Mouse (Mus musculus): ENCODE results near the gene Lhx9. TPM values are rescaled to one million over a fixed set of nuclear protein-coding genes. Genes with fewer than 3 reads are reported as not detected.

The Lhx9 gene
- polyA plus RNA-seq, 1 experiment from 2014 or later = 0.15 TPM

DNA sequence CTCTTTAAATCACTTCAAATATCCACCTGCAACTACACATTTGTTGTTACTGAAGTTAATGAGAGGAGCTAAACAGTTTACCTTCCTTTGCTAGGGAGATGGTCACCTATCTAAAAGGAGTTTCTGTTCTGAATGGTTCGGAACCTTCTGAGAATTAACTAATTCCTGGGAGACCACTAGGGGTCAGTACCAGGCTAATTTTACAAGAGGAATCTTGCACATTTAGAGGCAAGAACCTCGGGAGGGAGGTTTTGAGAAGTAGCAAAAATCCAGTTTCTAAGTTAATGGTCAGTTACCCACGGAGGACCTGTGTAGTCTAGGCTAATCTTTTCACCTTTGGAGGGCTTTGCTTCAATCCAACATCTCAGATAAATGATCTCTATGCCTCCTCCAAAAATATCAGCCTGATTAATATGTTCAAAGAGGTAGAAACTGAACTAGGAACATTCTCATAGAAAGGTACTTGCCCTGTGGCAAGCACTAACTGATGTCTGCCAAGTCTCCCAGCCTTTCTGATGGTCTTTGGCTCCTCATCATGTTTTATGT lies 12.9 kb downstream of the Lhx9 start:
- WGBS = 3% methylated on average over 3 of the region's 3 CpGs
- 0 out of 2 replicates have a peak, but pooled peaks have one; percentile 40 for ATAC-seq
- H3K27ac ChIP-seq = no peak overlapping the region
- H3K9me3 ChIP-seq = no peaks in the 10 kb centered on the region
- H3K4me3 ChIP-seq (replicated peaks) = no peak overlapping the region
- peaks cover 66% of the 10 kb centered on the region for H3K27me3 ChIP-seq (replicated peaks)
- H3K9ac ChIP-seq = no peak overlapping the region
- no peaks in the 10 kb centered on the region for H3K36me3 ChIP-seq
- no peaks in the 10 kb centered on the region; the same call in 1 of the 2 replicates for H3K4me1 ChIP-seq (replicated peaks)
- H3K4me2 ChIP-seq (replicated peaks) = no peak overlapping the region

DNA sequence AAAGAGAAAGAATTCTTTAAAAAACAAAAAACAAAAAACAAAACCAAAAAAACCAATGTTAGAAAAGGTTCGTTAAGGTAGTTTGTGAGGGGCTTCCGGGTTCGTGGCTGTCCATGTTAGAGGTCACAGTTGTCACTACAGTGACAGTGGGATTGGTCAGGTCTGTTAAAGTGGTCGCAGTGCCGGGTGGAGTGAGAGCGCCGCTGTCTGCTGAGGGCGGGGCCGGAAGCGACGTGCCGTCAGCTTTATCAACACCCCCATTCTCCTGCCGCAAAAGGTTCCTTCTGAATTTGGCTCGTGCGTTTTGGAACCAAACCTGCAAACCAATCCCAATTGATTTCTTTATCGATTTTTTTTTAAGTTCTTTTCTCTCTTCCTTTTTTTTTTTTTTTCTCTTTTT lies 17.1 kb downstream of the Lhx9 start:
- under 1% methylated on average over 16 of the region's 16 CpGs for WGBS
- ATAC-seq = peak; percentile 56; the same call in 1 of the 2 replicates
- peak overlapping the region; percentile 23 for H3K4me3 ChIP-seq (replicated peaks)
- no peak overlapping the region for H3K27ac ChIP-seq
- H3K27me3 ChIP-seq (replicated peaks) = peaks cover 31% of the 10 kb centered on the region
- peak overlapping the region; percentile 62 for H3K4me2 ChIP-seq (replicated peaks)
- H3K36me3 ChIP-seq = no peaks in the 10 kb centered on the region
- H3K9me3 ChIP-seq = no peaks in the 10 kb centered on the region
- H3K4me1 ChIP-seq (replicated peaks) = no peaks in the 10 kb centered on the region
- no peak overlapping the region for H3K9ac ChIP-seq

DNA sequence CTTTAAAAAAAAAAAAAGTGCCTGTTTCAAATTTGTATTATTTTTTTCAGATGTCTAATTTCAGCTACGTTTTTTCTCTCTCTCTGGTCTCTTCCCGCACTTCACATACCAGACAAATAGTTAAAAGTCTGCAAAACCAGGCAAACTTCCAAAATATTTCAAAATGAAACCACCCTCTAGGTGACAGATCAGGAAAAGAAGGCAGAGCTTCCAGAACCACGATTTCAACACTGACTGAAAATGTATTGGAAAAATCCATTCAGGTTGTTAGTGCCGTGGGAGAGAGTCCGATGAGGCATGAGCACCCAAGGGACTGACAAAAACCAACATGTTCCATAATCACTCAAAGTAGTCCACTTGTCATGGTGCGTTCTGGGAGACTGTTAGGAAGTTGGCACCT lies 21.5 kb downstream of the Lhx9 start:
- H3K27me3 ChIP-seq (replicated peaks) = peaks cover under 1% of the 10 kb centered on the region; the same call in 1 of the 2 replicates
- 66% methylated on average over 6 of the region's 6 CpGs for WGBS
- ATAC-seq = no peak
- no peak overlapping the region for H3K4me3 ChIP-seq (replicated peaks)
- no peak overlapping the region for H3K9ac ChIP-seq
- no peaks in the 10 kb centered on the region for H3K4me1 ChIP-seq (replicated peaks)
- no peak overlapping the region for H3K4me2 ChIP-seq (replicated peaks)
- no peak overlapping the region for H3K27ac ChIP-seq
- H3K36me3 ChIP-seq = no peaks in the 10 kb centered on the region
- H3K9me3 ChIP-seq = no peaks in the 10 kb centered on the region

DNA sequence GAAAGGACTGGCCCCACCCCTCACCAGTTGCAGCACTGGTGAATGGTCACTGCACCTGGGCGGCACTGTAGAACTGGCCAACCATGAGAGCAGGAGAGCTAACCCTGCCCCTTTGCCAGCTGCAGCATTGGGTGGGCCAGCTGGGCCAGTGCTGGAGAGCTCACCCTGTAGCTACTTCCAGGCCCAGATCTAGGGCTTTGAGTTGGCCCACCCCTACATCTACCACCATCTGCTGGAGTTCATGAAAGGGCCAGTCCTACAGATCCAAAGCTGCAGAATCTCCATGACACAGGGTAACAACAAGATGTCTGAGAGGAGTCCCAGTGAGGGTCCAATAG lies 25.4 kb downstream of the Lhx9 start:
- ATAC-seq = no peak
- no peaks in the 10 kb centered on the region for H3K4me1 ChIP-seq (replicated peaks)
- no peak overlapping the region for H3K27ac ChIP-seq
- no peak overlapping the region for H3K4me3 ChIP-seq (replicated peaks)
- WGBS = 94% methylated on average over 1 of the region's 1 CpGs
- H3K36me3 ChIP-seq = no peaks in the 10 kb centered on the region
- H3K9ac ChIP-seq = no peak overlapping the region
- no peaks in the 10 kb centered on the region for H3K9me3 ChIP-seq
- H3K27me3 ChIP-seq (replicated peaks) = no peaks in the 10 kb centered on the region
- no peak overlapping the region for H3K4me2 ChIP-seq (replicated peaks)

DNA sequence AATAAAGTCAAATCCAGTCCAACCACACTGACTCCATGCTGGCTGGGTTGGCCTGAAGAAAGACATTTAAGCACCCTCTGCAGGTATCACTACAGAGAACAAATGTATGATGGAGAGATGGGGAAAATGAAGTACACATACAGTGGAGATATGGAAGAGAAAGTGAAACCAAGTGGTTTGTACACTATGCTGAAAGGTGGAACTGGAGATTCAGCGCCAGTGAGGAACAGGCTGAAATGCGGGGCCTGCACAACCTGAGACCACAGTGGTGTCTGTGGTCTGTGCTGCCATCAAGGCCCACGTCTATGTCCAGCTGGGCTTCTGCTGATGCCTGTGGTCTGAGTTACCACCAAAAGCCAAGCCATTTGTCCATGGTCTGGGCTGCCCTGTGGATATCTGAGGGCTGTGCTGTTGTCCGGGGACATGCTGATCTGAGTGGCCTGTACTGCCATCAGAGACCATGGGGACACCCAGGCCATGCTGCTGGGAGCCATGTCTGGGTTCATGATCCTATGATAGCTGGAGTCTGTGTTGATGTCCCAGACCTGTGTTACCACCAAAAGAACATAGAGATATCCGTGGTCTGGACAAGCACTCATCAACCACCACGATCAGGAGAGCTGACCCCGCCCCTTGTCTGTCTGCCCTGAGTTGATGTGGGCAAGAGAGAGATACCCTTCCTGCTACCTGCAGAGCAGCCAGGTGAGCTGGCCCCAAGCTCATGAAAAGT lies 26.0 kb downstream of the Lhx9 start:
- no peaks in the 10 kb centered on the region for H3K4me1 ChIP-seq (replicated peaks)
- no peaks in the 10 kb centered on the region for H3K9me3 ChIP-seq
- H3K4me2 ChIP-seq (replicated peaks) = no peak overlapping the region
- H3K27me3 ChIP-seq (replicated peaks) = no peaks in the 10 kb centered on the region
- H3K36me3 ChIP-seq = no peaks in the 10 kb centered on the region
- 90% methylated on average over 7 of the region's 7 CpGs for WGBS
- ATAC-seq = no peak
- H3K27ac ChIP-seq = no peak overlapping the region
- no peak overlapping the region for H3K4me3 ChIP-seq (replicated peaks)
- H3K9ac ChIP-seq = no peak overlapping the region

DNA sequence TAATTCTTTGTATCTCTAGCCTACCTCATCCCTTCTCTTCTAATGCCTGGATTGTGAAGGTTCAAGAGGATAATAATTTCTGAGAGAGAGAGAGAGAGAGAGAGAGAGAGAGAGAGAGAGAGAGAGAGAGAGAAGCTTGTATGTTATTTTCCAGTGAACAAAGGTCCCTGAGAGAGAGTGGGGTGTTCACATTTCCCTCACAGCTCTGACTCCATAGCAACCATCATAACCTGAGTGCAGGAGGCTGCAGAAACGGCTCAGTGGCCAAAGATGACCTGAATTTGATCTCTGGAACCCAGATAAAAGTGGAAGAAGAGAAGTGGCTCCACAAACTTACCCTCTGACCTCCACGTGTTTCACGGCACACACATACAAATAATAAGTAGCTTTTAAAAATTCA lies 46.6 kb downstream of the Lhx9 start:
- no peak overlapping the region for H3K4me3 ChIP-seq (replicated peaks)
- H3K27ac ChIP-seq = no peak overlapping the region
- no peaks in the 10 kb centered on the region for H3K27me3 ChIP-seq (replicated peaks)
- no peak overlapping the region for H3K9ac ChIP-seq
- H3K4me2 ChIP-seq (replicated peaks) = no peak overlapping the region
- H3K36me3 ChIP-seq = no peaks in the 10 kb centered on the region
- H3K9me3 ChIP-seq = no peaks in the 10 kb centered on the region
- H3K4me1 ChIP-seq (replicated peaks) = no peaks in the 10 kb centered on the region
- WGBS = 41% methylated on average over 3 of the region's 3 CpGs
- no peak for ATAC-seq

DNA sequence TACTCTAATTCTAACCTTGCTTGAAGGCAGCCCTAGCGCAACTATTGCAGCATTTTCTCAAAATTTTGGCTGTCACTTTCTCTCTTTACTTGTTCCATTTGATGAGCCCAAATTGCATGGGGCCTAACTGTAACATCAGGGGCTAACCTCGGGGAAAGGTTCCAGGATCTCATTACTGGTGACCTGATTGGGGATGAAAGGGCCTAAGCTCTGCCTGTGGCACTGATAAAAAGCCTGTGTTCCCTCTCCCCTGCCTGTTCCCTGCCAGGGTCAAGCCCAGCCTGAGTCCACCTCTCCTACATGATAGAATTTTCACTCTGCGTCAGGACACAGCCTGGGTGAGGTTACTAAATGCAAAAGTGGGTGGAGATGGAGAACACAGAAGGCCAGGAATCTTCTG lies 47.1 kb downstream of the Lhx9 start:
- Histone ChIP-seq H3K9ac (no peak overlapping the region), H3K4me3 (replicated peaks) (no peak overlapping the region), H3K27me3 (replicated peaks) (no peaks in the 10 kb centered on the region), H3K9me3 (no peaks in the 10 kb centered on the region), H3K36me3 (no peaks in the 10 kb centered on the region), H3K27ac (no peak overlapping the region), H3K4me1 (replicated peaks) (no peaks in the 10 kb centered on the region), H3K4me2 (replicated peaks) (no peak overlapping the region)
- WGBS = 71% methylated on average over 3 of the region's 3 CpGs
- no peak for ATAC-seq

DNA sequence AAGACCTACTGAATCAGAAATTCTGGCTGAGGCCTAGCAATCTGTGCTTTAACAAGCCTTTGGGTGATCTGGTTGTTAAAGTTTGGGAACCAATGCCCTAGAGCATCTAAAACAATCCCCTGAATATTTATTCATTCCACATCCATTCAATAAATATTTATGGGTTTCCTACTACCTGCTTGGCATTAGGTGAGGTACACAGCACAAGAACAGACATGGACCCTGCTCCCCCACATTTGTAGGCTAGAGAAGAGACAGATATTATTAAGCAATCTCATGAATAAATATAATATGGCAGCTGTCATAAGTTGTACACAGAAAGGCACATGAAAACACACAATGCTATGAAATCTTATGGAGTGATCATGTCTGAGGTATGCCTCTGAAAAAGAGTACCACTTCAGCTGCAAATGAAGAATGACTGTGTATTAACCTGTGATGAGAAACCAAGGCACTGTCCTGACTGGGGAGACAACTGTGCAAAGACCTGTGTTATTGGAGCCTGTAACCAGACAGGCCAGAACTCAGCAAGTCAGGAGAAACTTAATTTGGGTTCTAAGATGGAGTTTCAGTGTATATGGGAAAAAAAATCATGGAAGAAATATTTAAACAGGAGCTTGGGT lies 48.6 kb downstream of the Lhx9 start:
- H3K4me3 ChIP-seq (replicated peaks) = no peak overlapping the region

DNA sequence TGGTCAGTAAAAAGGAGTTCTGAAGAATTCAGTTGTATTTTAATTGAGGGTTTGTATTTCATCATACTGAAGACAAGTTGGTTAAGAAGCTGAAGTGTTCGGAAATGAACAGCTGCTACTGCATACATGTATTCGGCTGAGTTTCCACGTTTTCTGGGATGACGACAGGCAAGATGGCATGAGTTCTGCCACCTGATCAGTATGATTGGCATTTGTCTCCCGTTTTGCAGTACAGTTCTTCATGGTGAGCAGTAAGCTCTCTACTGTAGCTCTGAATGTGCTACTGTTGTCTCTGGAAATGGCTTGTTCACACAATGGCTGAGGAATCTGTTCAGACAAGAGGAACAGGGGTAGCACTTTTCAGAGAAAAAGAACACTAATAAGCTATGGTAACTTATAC lies 50.3 kb downstream of the Lhx9 start:
- Histone ChIP-seq H3K4me3 (replicated peaks) (no peak overlapping the region), H3K27ac (no peak overlapping the region), H3K4me2 (replicated peaks) (no peak overlapping the region), H3K27me3 (replicated peaks) (no peaks in the 10 kb centered on the region), H3K9me3 (no peaks in the 10 kb centered on the region), H3K4me1 (replicated peaks) (no peaks in the 10 kb centered on the region), H3K9ac (no peak overlapping the region), H3K36me3 (no peaks in the 10 kb centered on the region)
- ATAC-seq = no peak
- WGBS = 88% methylated on average over 5 of the region's 5 CpGs

More for the DNA sequence above, 48.6 kb downstream of the Lhx9 start:
- no peaks in the 10 kb centered on the region for H3K9me3 ChIP-seq
- no peaks in the 10 kb centered on the region for H3K27me3 ChIP-seq (replicated peaks)
- no peak overlapping the region for H3K9ac ChIP-seq
- no peak overlapping the region for H3K4me2 ChIP-seq (replicated peaks)
- no peaks in the 10 kb centered on the region for H3K36me3 ChIP-seq
- no peaks in the 10 kb centered on the region for H3K4me1 ChIP-seq (replicated peaks)
- ATAC-seq = no peak
- H3K27ac ChIP-seq = no peak overlapping the region

DNA sequence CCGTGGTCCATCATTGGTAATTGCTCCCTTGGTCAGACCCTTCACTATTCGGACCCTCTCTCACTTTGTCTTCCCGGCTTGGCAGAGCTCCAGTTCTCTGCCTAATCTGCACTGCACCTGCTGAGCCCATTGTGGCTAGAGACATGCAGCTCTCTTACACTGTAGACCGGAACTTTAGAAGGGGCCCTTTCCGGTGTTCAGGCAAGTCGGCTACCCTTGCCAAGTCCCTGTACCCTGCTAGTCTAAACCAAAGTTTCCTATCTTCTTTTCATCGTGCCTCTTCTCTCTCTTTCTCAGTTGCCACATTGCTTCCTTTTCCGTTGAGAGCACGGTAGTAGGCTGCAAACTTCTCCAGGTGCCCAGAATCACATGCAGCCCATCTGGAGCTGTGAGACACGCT lies 62.5 kb downstream of the Lhx9 start:
- 78% methylated on average over 10 of the region's 10 CpGs for WGBS
- no peak overlapping the region for H3K4me3 ChIP-seq (replicated peaks)
- no peaks in the 10 kb centered on the region for H3K27me3 ChIP-seq (replicated peaks)
- H3K4me1 ChIP-seq (replicated peaks) = no peaks in the 10 kb centered on the region
- H3K9me3 ChIP-seq = no peaks in the 10 kb centered on the region
- H3K4me2 ChIP-seq (replicated peaks) = no peak overlapping the region
- no peak for ATAC-seq
- no peaks in the 10 kb centered on the region for H3K36me3 ChIP-seq
- no peak overlapping the region for H3K27ac ChIP-seq
- no peak overlapping the region for H3K9ac ChIP-seq

DNA sequence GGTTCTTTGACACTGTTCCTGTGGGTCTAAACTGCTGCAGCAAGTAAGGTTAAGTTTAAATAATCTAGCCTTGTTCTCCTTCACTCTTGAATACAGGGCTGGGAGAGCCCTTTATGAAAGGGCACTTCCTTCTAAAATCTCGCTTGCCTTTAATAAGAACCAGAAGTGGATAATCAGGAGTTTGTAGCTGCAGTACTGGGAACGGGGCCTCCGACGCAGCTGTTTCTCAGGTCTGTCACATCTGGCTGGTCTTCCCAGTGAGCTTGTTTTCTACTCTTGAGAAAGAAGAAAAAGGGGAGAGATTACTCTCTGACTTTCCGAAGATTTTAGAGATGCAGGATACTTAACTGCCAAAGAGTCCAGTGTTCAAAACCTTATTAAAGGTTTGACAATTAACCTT lies 64.4 kb downstream of the Lhx9 start:
- no peaks in the 10 kb centered on the region for H3K9me3 ChIP-seq
- 82% methylated on average over 5 of the region's 5 CpGs for WGBS
- H3K4me1 ChIP-seq (replicated peaks) = no peaks in the 10 kb centered on the region
- no peaks in the 10 kb centered on the region for H3K27me3 ChIP-seq (replicated peaks)
- H3K9ac ChIP-seq = no peak overlapping the region
- H3K4me3 ChIP-seq (replicated peaks) = no peak overlapping the region
- H3K4me2 ChIP-seq (replicated peaks) = no peak overlapping the region
- no peaks in the 10 kb centered on the region for H3K36me3 ChIP-seq
- H3K27ac ChIP-seq = no peak overlapping the region
- ATAC-seq = no peak
